Mouse (Mus musculus) embryo, embryonic 11.5 days (tissue): Measurements from ENCODE around the gene Rapgefl1.
"Not testable (repeated sequence)": the region's sequence is repeated elsewhere in the genome, so short reads cannot be mapped to it uniquely, and the experiment has no call there.

Source experiments
- DNase-seq: peaks from one replicate; pipeline ENCODE4 v3.0.0-alpha.2; 2012; ENCODE audit warnings: low read depth, low spot score

Rapgefl1 gene

GRCm38 (mm10) chr11:98810686-98811085 is 25.9 kb upstream of the Rapgefl1 start:
- no peak for DNase-seq

DNA sequence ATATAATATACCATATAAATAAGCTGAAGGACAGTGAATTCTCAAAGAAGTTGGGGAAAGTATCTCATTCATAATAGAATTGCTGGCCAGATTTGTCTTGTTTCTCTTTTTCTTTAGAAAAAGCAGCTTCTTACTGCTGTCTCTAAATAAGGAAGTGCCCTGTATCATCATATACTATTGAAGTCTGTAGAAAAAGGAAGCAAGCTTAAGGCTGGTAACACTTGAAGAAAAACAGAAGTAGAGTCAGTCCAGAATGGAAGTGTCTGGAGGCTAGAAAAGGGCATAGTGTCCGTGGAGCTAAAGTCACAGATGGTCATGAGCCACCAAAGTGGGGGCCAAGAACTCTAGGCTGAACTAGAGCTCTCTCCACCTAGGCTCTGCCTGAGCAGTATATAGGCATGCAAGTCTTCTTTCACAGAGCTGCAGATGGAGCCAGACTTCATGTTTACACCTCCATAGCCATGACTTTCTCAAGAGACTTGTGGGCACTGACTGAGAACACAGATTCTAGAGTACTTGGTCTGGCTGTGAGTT is 19.8 kb upstream of the Rapgefl1 start:
- DNase-seq: no peak

DNA sequence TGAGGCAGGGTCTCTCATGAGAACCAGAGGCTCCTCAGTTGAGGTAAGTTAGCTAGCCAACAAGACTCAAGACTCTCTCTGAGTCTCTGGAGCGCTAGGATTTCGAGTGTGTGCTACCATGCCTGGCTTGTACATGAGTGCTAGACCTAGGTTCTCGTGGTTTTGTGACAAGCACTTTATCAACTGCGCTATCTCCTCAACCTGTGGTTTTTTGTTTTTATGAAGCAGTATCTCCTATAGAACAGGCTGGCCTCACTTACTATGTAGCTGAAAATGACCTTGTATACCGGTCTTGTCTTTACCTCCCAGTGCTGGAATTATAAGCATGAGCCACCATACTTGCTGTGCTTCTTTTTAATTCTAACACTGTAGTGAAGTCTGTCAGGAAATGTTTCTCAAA is 15.6 kb upstream of the Rapgefl1 start:
- no peak for DNase-seq

DNA sequence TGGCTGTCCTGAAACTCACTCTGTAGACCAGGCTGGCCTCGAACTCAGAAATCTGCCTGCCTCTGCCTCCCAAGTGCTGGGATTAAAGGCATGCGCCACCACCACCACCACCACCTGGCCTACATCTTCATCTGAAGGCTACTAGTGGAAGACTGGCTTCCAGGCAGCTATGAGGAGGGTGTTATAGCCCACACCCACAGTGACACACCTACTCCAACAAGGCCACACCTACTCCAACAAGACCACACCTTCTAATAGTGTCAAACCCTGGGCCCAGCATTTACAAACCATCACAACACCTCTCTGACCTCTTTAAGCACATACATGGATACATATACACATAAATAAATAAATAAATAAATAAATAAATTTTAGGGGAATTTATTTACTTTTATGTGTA is 10.5 kb upstream of the Rapgefl1 start:
- not testable (repeated sequence) for DNase-seq

GRCm38 (mm10) chr11:98827877-98828276 is 8.7 kb upstream of the Rapgefl1 start:
- no peak for DNase-seq

GRCm38 (mm10) chr11:98829091-98829775 is 7.4 kb upstream of the Rapgefl1 start:
- no peak for DNase-seq

- DNase-seq: no peak
These were observed 6.7 kb upstream of the Rapgefl1 start for GRCm38 (mm10) chr11:98829875-98830274.

GRCm38 (mm10) chr11:98835296-98835695 is 1.3 kb upstream of the Rapgefl1 start:
- no peak for DNase-seq

DNA sequence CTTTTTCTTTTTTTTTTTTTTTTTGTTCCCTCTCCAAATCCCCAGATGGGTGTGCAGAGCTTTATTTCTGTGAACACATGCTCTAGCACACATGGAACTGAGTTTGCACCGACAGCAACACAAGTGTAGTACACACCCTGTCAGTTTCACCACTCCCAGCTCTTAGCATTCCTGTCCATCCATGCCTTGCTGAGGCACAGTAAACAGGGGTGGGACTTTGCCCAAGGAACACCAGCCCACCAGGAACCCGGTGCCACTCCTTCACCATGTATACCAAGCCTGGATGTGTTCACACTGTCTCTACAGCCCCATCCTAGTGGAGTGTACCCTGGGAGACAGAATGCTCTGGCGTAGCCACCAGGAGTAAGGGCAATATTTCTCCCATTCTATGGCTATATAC is 860 bp upstream of the Rapgefl1 start:
- DNase-seq: no peak

GRCm38 (mm10) chr11:98836128-98836527 is 457 bp upstream of the Rapgefl1 start:
- DNase-seq: no peak

DNA sequence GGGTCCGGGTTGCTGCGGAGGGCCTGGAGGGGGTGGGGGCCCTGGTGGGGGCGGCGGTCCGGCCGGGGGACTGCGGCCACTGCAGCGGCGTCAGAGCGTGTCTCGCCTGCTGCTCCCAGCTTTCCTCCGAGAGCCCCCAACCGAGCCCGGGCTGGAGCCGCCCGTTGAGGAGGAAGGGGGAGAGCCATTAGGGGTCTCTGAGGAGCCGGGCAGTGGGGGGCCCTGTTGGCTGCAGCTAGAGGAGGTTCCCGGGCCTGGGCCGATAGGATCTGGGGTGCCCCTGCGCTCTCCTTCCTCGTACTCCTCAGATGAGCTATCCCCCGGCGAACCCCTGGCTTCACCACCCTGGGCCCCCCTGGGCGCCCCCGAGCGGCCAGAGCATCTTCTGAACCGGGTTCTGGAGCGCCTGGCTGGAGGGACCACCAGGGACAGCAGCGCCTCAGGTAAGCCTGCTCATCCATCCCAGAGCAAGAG is 683 bp downstream of the Rapgefl1 start:
- DNase-seq: no peak

GRCm38 (mm10) chr11:98837917-98838316 is 1.3 kb downstream of the Rapgefl1 start:
- DNase-seq: no peak

DNA sequence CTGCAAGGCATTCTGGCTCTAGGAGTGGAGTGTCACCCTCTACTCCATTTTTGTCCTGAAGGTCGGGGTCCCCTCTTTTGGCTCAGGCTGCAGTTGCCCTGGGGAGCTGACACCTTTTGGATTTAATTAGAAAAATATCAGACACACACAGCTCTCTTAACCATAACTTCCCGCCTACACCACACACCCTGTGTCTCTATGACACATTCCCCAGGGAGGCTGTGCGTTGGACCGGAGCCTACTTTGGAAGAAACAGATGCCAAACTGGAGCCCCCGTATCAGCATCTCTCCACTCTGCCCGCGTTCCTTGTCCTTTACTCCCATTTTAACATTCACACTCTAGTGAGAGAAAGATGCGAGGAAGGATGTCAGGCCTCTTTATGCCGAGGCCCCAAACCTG is 1.9 kb downstream of the Rapgefl1 start:
- DNase-seq: no peak

DNA sequence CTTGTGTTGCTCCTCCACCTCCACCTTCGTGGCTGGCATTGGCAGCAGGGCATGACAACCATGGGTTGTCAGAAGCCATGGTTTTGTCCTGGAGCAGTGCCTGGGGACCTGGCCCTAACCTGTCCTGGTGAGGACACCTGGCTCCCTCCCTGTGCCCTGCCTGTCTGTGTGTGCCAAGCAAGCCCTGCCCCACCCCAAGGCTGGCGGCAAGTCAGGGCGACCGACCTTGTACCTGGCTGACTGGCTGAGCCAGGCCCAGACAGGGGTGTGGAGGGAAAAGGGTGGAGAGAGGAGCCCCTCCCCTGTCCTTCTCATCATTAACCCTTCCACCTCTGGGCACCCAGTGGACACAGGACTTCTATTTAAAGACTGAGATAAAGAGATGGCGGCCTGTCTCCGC is 2.8 kb downstream of the Rapgefl1 start:
- DNase-seq: no peak

DNA sequence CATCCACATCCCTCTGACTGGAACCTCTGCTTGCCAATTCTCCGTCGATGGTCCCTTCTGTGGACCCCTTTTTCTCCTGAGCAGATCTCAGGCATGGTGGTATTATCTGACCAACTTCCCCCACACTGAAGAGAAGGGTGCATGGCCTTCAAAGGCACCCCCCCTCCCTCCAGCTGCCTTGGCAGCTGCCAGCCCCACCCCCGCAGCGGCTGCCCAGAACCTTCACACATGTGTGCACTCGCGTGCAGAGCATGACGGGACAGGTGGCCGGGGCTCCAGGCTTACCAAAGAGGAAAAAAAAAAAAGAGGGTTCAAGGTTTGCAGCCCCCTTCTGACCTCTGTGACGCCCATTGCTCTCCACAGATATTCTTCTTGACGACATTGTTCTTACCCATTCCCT is 3.3 kb downstream of the Rapgefl1 start:
- no peak for DNase-seq

- no peak for DNase-seq
These were observed 9.4 kb downstream of the Rapgefl1 start for GRCm38 (mm10) chr11:98846016-98846415.

DNA sequence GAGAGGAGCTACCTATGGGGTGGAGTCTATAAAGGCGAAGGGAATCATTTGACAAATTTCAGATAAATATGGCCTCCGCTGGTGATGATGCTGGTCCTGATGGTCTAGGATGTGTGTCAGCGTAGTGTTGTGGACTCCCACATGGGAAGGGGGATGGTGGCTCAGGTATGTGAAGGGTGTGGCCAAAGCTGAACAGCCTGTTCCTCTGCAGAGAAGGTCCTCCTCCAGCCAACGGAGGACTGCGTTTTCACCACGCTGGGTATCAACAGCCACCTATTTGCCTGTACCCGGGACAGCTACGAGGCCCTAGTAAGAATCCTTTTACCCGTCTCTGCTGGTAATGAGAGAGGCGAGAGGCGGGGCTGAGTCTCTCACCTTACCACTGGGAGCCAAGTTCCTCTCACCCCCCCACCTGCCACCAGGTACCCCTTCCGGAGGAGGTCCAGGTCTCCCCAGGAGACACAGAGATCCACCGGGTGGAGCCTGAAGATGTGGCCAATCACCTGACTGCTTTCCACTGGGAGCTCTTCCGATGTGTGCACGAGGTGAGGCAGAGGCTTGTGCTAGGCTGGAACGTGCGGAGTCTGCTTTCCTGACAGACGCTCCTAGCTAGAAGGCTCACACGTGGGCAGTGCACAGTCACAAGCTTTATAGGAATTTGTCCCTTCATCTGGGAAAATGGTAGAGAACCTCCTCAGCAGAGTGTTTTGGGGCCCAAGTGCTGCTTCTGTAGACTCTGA is 10.4 kb downstream of the Rapgefl1 start:
- DNase-seq: no peak

DNA sequence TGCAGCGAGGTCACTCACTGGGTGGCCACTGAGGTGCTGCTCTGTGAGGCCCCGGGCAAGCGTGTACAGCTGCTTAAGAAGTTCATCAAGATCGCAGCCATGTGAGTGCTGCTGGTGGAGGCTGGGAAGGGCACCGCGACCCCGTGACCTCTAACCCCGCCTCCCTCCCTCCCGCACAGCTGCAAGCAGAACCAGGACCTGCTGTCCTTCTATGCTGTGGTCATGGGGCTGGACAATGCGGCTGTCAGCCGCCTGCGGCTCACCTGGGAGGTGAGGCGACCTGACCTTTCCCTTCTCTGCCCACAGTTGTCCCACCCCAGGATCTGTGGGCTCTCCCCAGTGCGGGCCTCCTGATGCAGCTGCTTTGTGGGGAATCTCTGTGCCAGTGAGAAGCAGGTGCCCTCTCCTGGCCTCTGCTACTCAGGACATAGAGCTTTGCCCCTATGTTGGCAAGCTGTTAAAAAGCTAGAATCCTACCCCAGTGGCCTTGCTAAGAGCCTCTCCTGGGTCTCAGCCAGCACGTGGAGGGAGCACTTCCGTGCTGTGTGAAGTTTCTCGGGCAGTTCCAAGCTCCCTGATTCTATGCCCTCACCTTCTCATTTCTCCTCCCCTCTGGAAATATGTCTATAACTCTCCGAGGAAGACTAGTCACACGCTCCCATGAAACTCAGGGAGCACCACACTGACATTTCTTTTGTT is 12.8 kb downstream of the Rapgefl1 start:
- no peak for DNase-seq

DNA sequence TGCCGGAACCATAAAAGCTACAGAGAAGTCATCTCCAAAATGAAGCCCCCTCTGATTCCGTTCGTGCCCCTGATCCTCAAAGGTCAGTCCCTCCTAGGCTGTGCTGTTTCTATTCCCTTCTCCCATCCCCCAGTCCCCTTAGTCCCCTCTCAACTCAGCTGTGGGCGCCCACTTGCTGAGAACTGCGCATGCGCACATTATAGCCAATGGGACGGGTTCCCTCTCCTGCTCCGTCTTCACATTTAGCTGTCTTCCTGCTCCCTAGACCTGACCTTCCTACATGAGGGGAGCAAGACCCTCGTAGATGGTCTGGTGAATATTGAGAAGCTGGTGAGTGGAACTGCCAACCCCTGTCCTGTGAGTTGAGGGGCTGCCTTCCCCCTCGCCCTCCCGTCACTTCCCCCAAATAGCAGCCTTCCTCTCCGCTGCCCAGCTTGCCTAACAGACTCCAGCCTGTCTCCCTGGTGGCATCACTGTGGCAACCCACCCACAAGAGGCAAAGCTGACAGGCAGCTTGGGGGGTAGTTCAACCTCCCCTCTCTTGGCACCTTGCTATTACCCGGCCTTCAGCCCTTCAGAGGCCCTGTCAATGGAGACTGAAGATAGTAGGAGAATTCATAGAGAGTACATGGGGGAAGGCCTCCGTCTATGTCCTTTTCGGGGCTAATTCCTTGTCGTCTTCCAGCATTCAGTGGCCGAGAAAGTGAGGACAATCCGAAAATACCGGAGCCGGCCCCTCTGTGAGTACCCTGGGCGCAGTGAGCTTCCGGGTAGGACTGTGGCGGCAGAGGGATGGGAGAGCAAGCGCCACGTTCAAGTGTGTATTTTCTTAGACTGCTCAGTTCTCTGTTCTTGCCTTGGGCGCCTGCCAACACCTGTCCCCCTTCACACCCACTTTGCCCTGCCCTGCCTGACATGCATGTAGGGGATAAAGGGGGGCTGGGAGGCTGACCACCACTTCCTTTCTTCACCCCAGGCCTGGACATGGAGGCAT is 13.8 kb downstream of the Rapgefl1 start:
- no peak for DNase-seq

DNA sequence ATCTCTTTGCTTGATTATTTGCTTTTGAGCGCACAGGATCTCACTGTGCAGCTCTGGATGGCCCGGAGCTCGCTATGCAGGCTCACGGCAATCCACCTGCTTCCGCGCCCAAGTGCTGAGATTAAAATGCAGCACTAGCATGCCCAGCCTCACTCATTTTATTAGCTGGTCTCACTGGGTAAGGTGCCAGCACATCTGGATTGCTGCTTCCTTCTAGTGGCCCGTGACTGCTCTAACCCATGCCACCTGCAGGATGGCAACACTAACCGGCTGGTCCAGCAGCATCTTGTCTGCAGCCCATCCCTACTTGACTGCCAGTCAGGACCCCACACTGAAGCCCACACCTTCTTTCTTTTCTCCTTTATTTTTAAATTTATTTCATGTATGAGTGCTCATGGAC is 17.5 kb downstream of the Rapgefl1 start:
- no peak for DNase-seq

DNA sequence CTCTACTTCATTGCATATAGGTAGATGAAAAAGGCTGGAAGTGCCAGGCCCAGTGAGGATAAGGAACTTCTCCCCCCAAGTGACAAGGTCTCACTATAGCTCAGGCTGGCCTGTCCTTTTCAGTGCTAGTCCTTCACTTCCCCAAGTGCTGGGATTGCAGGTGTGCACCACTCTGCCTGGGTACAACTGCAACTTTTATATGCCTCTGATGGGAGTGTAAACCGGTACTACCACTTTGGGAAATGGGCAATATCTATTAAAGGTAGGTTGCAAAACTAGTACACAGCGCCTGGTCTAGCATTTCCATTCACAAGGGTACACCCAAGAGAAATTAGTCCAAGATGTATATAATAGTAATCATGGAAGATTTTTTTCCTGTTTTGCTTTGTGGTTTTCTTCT is 18.1 kb downstream of the Rapgefl1 start:
- no peak for DNase-seq
